Mouse (Mus musculus) testis, adult 2 months (tissue): ENCODE measurements around the gene Kif2a.

ENCODE experiments used
- CTCF ChIP-seq: fragments of 200-500 bp; IDR thresholded peaks from 2 replicates; pipeline ENCODE4 v1.5.1; 2012; ENCODE audit warnings: low read depth, mild to moderate bottlenecking, inconsistent platforms, low read length, moderate library complexity; ENCODE audit not compliant: control insufficient read depth, insufficient read depth, insufficient replicate concordance
- POLR2A ChIP-seq: fragments of 200-500 bp; IDR thresholded peaks from 2 replicates; pipeline ENCODE4 v1.6.1; 2012; ENCODE audit warnings: low read depth, mild to moderate bottlenecking, inconsistent platforms, low read length, moderate library complexity; ENCODE audit not compliant: control insufficient read depth

GRCm38 (mm10) chr13:107035078-107035477 lies 13.2 kb upstream of the Kif2a start:
- TF ChIP-seq POLR2A (no peak), CTCF (no peak)
